Mouse (Mus musculus) liver, embryonic 14.5 days (tissue): Measurements from ENCODE around the gene Ar.

ENCODE experiments used
- CTCF ChIP-seq: IDR thresholded peaks from 2 replicates; pipeline ENCODE4 v1.5.1; 2016; ENCODE audit warnings: antibody characterized with exemption, low read depth, control low read depth
- EP300 ChIP-seq: IDR thresholded peaks from 2 replicates; pipeline ENCODE4 v1.6.1; 2016; ENCODE audit warnings: antibody characterized with exemption, low read depth

DNA sequence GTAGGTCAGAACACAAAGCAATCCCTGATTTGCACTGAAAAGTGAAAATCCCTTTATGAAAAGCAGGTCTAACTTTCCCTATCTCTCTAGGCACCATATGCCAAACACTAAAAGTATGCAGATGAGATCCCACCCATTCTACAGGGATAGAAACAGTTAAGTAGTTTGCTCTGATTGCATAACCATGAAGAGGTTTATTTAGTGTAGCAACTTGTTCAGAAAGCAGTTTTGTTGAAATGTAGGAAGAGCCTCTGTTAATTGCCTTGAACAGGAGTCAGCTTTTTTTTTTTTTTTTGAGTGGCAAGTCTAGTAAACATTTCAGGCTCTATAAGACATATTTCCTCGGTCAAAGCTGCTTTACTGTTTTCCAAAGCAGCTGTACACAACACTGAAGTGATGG, 67.5 kb downstream of the Ar start:
- TF ChIP-seq CTCF (no peak), EP300 (no peak)
